Mouse (Mus musculus): Measurements from ENCODE around the gene Ubxn4. TPM values are rescaled to one million over a fixed set of nuclear protein-coding genes. Genes with fewer than 3 reads are reported as not detected.
"Not testable (repeated sequence)": the region's sequence is repeated elsewhere in the genome, so short reads cannot be mapped to it uniquely, and the experiment has no call there.

The Ubxn4 gene
- 69.1 and 84.7 TPM in 2 replicates for polyA plus RNA-seq (2015; fragmentation: Nextera tagmentation; extraction: Ambion mirVana)

DNA sequence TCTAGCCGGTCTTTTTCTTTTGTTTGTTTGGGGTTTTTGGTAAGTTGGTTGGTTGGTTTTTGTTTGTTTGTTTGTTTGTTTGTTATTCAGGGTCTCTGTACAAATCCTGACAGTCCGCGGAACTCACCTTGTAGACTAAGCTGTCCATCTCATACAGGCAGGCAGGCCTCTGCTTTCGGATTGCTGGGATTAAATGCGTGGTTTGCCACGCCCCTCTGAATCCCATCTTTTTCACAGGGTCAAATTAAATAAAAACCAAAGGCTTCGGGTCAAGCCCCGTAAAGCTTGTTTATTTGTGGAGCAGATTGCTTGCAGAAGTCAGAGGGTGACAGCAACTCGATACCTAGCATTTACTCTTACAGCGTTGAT is at the start of gene Ubxn4:
TSS of gene Ubxn4 (plus strand) at position 338 of the 369 bp plus-strand sequence.
- Histone ChIP-seq H3K27ac (replicated peaks) (peak within 1 kb of the TSS; percentile 72), H3K9ac (peak within 1 kb of the TSS; percentile 45), H3K4me2 (replicated peaks) (peak within 1 kb of the TSS; percentile 86), H3K9me3 (replicated peaks) (no peaks in the 10 kb centered on the region), H3K4me3 (replicated peaks) (peak within 1 kb of the TSS; percentile 58), H3K36me3 (no peaks in the 10 kb centered on the region), H3K4me1 (peaks cover 7% of the 10 kb centered on the region; the same call in 1 of the 2 replicates), H3K27me3 (no peaks in the 10 kb centered on the region)
- WGBS: 9% methylated on average over 10 of the region's 10 CpGs
- ATAC-seq (ENCODE audit: insufficient number of reproducible peaks, low FRiP score, low TSS enrichment, low read depth): peak; percentile 9; the same call in 1 of the 2 replicates

DNA sequence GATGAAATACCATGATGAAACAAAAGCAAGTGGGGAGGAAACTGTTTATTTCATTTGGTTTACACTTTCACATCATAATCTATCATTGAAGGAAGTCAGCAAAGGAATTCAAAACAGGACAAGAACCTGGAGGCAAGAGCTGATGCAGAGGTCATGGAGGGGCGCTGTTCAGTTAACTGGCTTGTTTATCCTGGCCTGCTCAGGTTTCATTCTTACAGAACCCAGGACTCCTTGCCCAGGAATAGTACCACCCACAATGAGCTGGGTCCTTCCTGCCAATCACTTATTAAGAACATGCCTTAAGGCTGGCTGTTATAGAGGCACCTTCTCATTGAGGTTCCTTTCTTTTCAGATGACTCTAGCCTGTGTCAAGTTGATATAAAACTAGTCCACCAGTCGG is 49.8 kb upstream of the Ubxn4 start:
- Histone ChIP-seq H3K9ac (no peak overlapping the region), H3K36me3 (peaks cover 31% of the 10 kb centered on the region), H3K4me3 (replicated peaks) (no peak overlapping the region), H3K4me2 (replicated peaks) (no peak overlapping the region), H3K27me3 (no peaks in the 10 kb centered on the region), H3K27ac (replicated peaks) (no peak overlapping the region), H3K4me1 (no peaks in the 10 kb centered on the region), H3K9me3 (replicated peaks) (no peaks in the 10 kb centered on the region)
- no peak for ATAC-seq (ENCODE audit: insufficient number of reproducible peaks, low FRiP score, low TSS enrichment, low read depth)
- 26% methylated on average over 2 of the region's 2 CpGs for WGBS

DNA sequence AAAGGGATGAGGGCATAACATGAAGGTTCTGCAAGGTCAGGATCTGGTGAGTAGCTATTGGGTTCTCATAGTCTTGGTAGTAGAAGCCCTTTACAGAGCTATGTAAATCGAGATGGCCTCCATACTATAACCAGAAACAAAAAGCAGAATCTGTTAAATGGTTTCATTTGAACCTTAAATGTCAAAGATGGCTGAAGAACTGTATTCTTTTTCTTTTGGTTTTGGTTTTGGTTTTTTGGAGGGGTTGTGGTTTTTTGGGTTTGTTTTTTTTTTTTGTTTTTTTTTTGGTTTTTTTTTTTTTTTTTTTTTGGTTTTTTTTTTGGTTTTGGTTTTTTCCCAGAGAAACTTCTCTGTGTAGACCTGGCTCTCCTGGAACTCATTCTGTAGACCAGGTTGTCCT is 46.4 kb upstream of the Ubxn4 start:
- H3K36me3 ChIP-seq: peaks cover 31% of the 10 kb centered on the region
- no peak overlapping the region for H3K9ac ChIP-seq
- no peaks in the 10 kb centered on the region for H3K4me1 ChIP-seq
- WGBS: 91% methylated on average over 1 of the region's 1 CpGs
- H3K4me3 ChIP-seq (replicated peaks): no peak overlapping the region
- H3K27me3 ChIP-seq: no peaks in the 10 kb centered on the region
- no peak overlapping the region for H3K4me2 ChIP-seq (replicated peaks)
- no peaks in the 10 kb centered on the region for H3K9me3 ChIP-seq (replicated peaks)
- no peak for ATAC-seq (ENCODE audit: insufficient number of reproducible peaks, low FRiP score, low TSS enrichment, low read depth)
- no peak overlapping the region for H3K27ac ChIP-seq (replicated peaks)

DNA sequence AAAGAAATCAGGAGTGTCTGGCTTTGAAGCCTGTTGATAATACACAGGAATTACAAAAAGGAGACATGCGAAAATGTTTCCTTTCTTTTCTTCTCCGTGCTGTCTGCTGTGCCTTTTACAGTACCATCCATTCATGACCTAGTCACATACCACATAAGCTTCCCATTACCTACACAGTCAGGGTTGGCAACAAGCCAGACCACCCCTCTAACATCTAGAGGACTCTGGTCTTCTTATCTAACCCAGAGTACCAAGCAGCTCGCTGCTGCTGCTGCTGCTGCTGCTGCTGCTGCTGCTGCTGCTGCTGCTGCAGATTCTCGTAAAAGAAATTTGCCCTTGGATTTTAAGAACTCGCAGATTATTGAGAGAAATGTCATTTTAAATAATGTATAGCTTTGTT is 30.5 kb upstream of the Ubxn4 start:
- no peak for ATAC-seq (ENCODE audit: insufficient number of reproducible peaks, low FRiP score, low TSS enrichment, low read depth)
- WGBS: 55% methylated on average over 5 of the region's 5 CpGs
- H3K4me3 ChIP-seq (replicated peaks): no peak overlapping the region
- no peak overlapping the region for H3K27ac ChIP-seq (replicated peaks)
- peaks cover 28% of the 10 kb centered on the region; the same call in 1 of the 2 replicates for H3K36me3 ChIP-seq
- H3K9ac ChIP-seq: no peak overlapping the region
- no peaks in the 10 kb centered on the region for H3K4me1 ChIP-seq
- H3K27me3 ChIP-seq: no peaks in the 10 kb centered on the region
- no peak overlapping the region for H3K4me2 ChIP-seq (replicated peaks)
- H3K9me3 ChIP-seq (replicated peaks): no peaks in the 10 kb centered on the region

DNA sequence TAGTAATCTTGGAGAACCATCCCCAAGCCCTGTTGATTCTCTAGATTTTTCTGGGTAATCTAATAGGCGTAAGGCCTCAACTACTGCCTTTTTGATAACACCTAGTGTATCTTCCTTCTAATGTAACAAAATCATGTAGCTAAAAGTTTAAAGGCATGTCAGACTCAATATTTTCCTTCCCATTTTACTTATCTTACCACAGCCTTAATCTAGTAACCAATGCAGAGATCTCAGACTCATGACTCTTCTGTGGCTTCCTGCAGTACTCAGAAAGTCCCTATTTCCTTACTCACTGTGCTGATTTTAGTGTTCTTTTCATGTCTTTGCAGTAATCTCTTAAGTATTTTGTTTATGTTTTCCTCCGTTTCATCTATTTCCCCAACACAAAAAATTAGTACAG is 21.9 kb upstream of the Ubxn4 start:
- 82% methylated on average over 2 of the region's 2 CpGs for WGBS
- Histone ChIP-seq H3K4me3 (replicated peaks) (no peak overlapping the region), H3K9ac (no peak overlapping the region), H3K27ac (replicated peaks) (no peak overlapping the region), H3K27me3 (no peaks in the 10 kb centered on the region), H3K36me3 (peaks cover 30% of the 10 kb centered on the region), H3K4me1 (no peaks in the 10 kb centered on the region), H3K9me3 (replicated peaks) (no peaks in the 10 kb centered on the region), H3K4me2 (replicated peaks) (no peak overlapping the region)
- ATAC-seq (ENCODE audit: insufficient number of reproducible peaks, low FRiP score, low TSS enrichment, low read depth): no peak

DNA sequence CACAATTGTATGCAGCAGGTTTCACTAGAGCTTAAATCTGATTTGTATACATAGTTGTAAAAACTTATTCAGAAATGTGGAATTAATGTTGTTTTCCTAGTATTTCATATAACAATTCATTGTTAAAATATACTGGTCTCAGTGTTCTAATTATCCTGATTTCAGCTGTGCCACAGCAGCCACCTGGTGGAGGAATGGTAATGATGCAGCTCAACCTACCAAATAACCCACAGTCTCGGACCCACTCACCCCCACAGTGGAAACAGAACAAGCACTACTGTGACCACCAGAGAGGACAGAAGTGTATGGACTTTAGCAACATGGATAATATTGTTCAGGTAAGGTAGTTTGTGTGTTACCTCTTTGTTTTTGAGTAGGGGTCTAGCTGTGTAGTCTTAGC is 20.5 kb upstream of the Ubxn4 start:
- no peak overlapping the region for H3K4me3 ChIP-seq (replicated peaks)
- H3K36me3 ChIP-seq: peaks cover 35% of the 10 kb centered on the region
- H3K27me3 ChIP-seq: no peaks in the 10 kb centered on the region
- no peak for ATAC-seq (ENCODE audit: insufficient number of reproducible peaks, low FRiP score, low TSS enrichment, low read depth)
- 69% methylated on average over 1 of the region's 1 CpGs for WGBS
- H3K27ac ChIP-seq (replicated peaks): no peak overlapping the region
- no peak overlapping the region for H3K9ac ChIP-seq
- no peak overlapping the region for H3K4me2 ChIP-seq (replicated peaks)
- H3K9me3 ChIP-seq (replicated peaks): no peaks in the 10 kb centered on the region
- H3K4me1 ChIP-seq: no peaks in the 10 kb centered on the region

DNA sequence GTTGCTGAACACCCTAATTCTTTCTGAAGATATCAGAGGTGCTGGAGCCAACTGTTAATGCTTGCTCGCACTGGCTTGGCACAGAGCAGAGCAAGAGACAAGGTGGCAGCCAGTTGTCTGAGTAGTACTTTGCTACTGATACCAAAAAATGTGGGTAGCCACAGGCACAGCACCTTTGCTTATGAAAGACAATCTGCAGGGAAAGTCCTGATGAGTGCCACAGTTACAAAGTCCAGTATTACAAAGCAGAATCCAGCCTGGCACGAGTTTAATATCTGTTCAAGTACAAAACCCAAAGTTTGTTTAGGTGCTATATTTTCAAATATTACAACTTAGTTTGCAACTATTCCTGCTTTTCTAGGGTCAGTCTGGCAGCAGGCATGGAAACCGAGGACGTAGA is 8.6 kb upstream of the Ubxn4 start:
- no peaks in the 10 kb centered on the region for H3K9me3 ChIP-seq (replicated peaks)
- no peaks in the 10 kb centered on the region for H3K27me3 ChIP-seq
- no peaks in the 10 kb centered on the region for H3K4me1 ChIP-seq
- H3K4me2 ChIP-seq (replicated peaks): no peak overlapping the region
- H3K27ac ChIP-seq (replicated peaks): no peak overlapping the region
- no peak for ATAC-seq (ENCODE audit: insufficient number of reproducible peaks, low FRiP score, low TSS enrichment, low read depth)
- H3K36me3 ChIP-seq: peaks cover 59% of the 10 kb centered on the region
- H3K4me3 ChIP-seq (replicated peaks): no peak overlapping the region
- H3K9ac ChIP-seq: no peak overlapping the region
- 96% methylated on average over 4 of the region's 4 CpGs for WGBS

DNA sequence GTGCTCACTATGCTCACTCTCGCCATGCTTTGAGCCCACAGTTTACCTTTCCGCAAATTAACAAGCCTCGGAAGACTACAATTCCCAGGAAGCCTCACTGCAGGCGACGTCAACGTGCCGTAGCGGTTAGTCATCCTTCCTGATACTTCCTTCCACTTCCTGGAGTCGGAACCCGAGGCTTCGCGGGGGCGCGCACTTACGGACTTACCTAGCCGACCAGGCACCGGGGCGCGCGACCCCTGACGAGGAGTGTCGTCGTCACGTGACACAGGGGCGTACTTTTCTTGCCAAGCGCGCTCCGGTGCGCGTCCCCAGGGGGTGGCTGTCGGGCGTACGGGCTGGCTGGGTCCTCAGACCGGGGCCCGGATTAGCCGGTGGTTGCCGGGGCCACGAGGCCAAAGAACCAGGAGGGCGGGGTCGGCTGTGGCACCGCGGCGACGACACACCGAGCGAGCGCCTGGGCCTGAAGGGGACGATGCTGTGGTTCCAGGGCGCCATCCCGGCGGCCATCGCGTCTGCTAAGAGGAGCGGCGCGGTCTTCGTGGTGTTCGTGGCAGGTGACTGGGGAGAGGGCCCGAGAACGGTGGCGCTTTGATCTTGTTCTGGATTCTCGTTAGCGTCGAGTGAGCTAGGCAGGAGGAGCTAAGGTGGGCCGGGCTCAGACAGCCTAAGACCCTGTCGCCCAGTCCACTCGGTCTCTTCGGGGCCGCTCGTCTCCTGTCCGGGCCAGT is 397 bp downstream of the Ubxn4 start:
- H3K27ac ChIP-seq (replicated peaks): peak overlapping the region; percentile 72
- peak overlapping the region; percentile 86 for H3K4me2 ChIP-seq (replicated peaks)
- WGBS: under 1% methylated on average over 71 of the region's 71 CpGs
- peak overlapping the region; percentile 58 for H3K4me3 ChIP-seq (replicated peaks)
- peaks cover 7% of the 10 kb centered on the region; the same call in 1 of the 2 replicates for H3K4me1 ChIP-seq
- peak overlapping the region; percentile 45 for H3K9ac ChIP-seq
- ATAC-seq (ENCODE audit: insufficient number of reproducible peaks, low FRiP score, low TSS enrichment, low read depth): peak; percentile 93
- no peaks in the 10 kb centered on the region for H3K27me3 ChIP-seq
- H3K36me3 ChIP-seq: no peaks in the 10 kb centered on the region
- H3K9me3 ChIP-seq (replicated peaks): no peaks in the 10 kb centered on the region

DNA sequence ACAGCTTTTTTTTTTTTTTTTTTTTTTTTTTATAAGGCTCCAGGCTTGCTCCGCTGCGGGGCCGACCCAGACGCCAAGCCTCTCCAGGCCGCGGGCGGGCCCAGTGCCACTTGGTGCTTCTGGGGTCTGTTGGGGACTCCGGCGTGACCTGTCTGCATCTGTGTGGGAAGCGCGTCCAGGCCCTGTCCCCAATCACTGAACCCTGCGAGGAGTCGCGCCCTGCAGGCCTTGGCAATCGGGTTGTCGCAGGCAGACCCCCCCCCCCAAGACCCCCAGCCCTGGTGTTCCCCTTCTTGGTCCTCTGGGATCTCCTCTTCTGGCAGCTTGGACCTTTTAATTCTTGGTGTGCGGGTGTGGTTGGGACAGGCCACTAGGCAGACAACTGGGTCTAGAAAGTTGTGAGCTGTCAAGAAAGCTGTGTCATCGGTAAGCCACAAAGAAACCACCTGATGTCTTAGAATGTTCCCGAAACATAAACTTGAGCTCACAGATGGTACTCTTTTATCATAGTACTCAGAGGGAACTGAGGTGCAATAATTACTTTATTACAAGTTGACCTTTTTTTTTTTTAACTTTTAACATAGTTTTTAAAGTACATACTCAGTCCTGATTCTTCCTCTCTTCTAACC is 1.1 kb downstream of the Ubxn4 start:
- peaks cover 7% of the 10 kb centered on the region; the same call in 1 of the 2 replicates for H3K4me1 ChIP-seq
- no peaks in the 10 kb centered on the region for H3K36me3 ChIP-seq
- H3K4me2 ChIP-seq (replicated peaks): peak overlapping the region; percentile 86
- peak overlapping the region; percentile 58 for H3K4me3 ChIP-seq (replicated peaks)
- no peaks in the 10 kb centered on the region for H3K27me3 ChIP-seq
- 1% methylated on average over 19 of the region's 19 CpGs for WGBS
- H3K9me3 ChIP-seq (replicated peaks): no peaks in the 10 kb centered on the region
- peak overlapping the region; percentile 45 for H3K9ac ChIP-seq
- ATAC-seq (ENCODE audit: insufficient number of reproducible peaks, low FRiP score, low TSS enrichment, low read depth): peak; percentile 44
- peak overlapping the region; percentile 72 for H3K27ac ChIP-seq (replicated peaks)

DNA sequence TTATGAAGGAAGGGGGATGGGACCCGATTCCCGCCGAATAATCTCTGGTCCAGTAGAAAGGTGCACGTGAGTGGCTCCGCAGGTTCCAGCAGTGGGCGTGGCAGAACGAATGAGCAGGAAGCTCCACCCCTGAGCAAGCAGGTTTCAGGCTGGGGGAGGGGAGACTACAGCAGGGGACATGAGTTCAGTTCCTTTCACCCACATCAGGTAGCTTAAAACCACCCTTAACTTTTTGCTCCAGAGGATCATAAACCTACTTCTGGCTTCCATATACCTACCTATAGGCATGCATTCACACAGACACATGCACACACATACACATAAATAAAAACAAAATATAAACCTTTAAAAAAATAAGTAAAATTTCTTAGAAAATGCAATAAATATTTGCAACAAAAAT is 23.3 kb downstream of the Ubxn4 start:
- not testable (repeated sequence) for ATAC-seq (ENCODE audit: insufficient number of reproducible peaks, low FRiP score, low TSS enrichment, low read depth); H3K4me2 ChIP-seq (replicated peaks); H3K27me3 ChIP-seq; H3K4me3 ChIP-seq (replicated peaks); H3K4me1 ChIP-seq; H3K9ac ChIP-seq; H3K9me3 ChIP-seq (replicated peaks); H3K27ac ChIP-seq (replicated peaks)
- 85% methylated on average over 7 of the region's 7 CpGs for WGBS
- peaks cover 72% of the 10 kb centered on the region for H3K36me3 ChIP-seq

DNA sequence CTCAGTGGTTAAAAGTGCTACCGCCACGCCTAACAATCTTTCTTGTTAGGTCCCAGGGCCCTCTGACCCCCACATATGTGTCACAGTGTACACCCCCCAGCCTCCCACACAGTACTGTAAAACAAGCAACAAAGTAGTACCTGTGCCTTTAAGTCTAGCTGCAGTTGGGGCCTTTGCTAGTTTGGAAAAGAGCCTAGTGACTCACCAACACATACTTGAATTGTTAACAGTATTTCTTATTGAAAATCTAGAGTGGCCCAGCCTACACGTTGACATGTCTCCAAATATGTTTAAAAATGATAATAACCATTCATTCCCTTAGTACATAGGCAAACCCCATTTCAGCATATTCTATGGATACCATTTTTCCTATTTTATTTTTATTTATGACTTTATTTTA is 27.0 kb downstream of the Ubxn4 start:
- WGBS: 92% methylated on average over 3 of the region's 3 CpGs

More for the DNA sequence above, 27.0 kb downstream of the Ubxn4 start:
- peaks cover 79% of the 10 kb centered on the region for H3K36me3 ChIP-seq
- ATAC-seq (ENCODE audit: insufficient number of reproducible peaks, low FRiP score, low TSS enrichment, low read depth): no peak
- H3K9ac ChIP-seq: no peak overlapping the region
- no peaks in the 10 kb centered on the region for H3K9me3 ChIP-seq (replicated peaks)
- H3K27me3 ChIP-seq: no peaks in the 10 kb centered on the region
- H3K4me2 ChIP-seq (replicated peaks): no peak overlapping the region
- no peak overlapping the region for H3K27ac ChIP-seq (replicated peaks)
- no peak overlapping the region for H3K4me3 ChIP-seq (replicated peaks)
- no peaks in the 10 kb centered on the region for H3K4me1 ChIP-seq

Measured in embryonic facial prominence, embryonic 15.5 days (tissue).